Mouse (Mus musculus) spleen, adult 2 months (tissue): ENCODE measurements around the gene Jmjd1c. TPM values are rescaled to one million over a fixed set of nuclear protein-coding genes. Genes with fewer than 3 reads are reported as not detected.

Experiments
- DNase-seq, 2 experiments: peaks; one replicate each; pipeline versions ENCODE4 v3.0.0 to v3.0.0-alpha.2; 2012 to 2021; ENCODE audit warnings: low spot score in 2 of 2, low read depth in 1 of 2
- H3K27ac ChIP-seq: fragments of 200-500 bp; 2 replicates; pipeline ENCODE4 v1.5.1; 2012; ENCODE audit warnings: low read length, inconsistent platforms; ENCODE audit not compliant: insufficient read depth
- H3K27me3 ChIP-seq: fragments of 200-500 bp; 2 replicates; pipeline ENCODE4 v1.6.1; 2012; ENCODE audit warnings: mild to moderate bottlenecking, moderate library complexity, low read length, inconsistent platforms; ENCODE audit not compliant: control insufficient read depth, insufficient read depth
- H3K36me3 ChIP-seq: fragments of 200-500 bp; 2 replicates; pipeline ENCODE4 v1.6.1; 2012; ENCODE audit warnings: mild to moderate bottlenecking, low read length, inconsistent platforms; ENCODE audit not compliant: control insufficient read depth, insufficient read depth
- H3K4me1 ChIP-seq: fragments of 200-500 bp; 2 replicates; pipeline ENCODE4 v1.6.1; 2011; ENCODE audit warnings: inconsistent platforms; ENCODE audit not compliant: control insufficient read depth, insufficient read depth, insufficient read length
- H3K4me3 ChIP-seq: fragments of 200-500 bp; 2 replicates; pipeline ENCODE4 v1.5.1; 2011; ENCODE audit warnings: mild to moderate bottlenecking, inconsistent platforms; ENCODE audit not compliant: insufficient read depth, insufficient read length; ENCODE audit errors: extremely low read depth
- CTCF ChIP-seq: fragments of 200-500 bp; IDR thresholded peaks from 2 replicates; pipeline ENCODE4 v1.5.1; 2011; ENCODE audit warnings: mild to moderate bottlenecking, inconsistent platforms; ENCODE audit not compliant: insufficient read depth, insufficient read length, insufficient replicate concordance; ENCODE audit errors: extremely low read depth
- POLR2A ChIP-seq: fragments of 200-500 bp; IDR thresholded peaks from 2 replicates; pipeline ENCODE4 v1.6.1; 2011; ENCODE audit warnings: low read depth, low read length, inconsistent platforms
- WGBS: fragments of 180-500 bp; shearing (Covaris S2); methylation state at CpG from one replicate; pipeline ENCODE4 v1.1.7; 2018; 5-methylcytosine and 5-hydroxymethylcytosine counted together
- polyA plus RNA-seq: library from polyadenylated mRNA; depleted of rRNA; stranded (reverse); fragments of >200 nt; gene quantifications from 2 replicates; pipeline ENCODE4 v1.2.3, GENCODE M21; 2012

Gene Jmjd1c
- polyA plus RNA-seq, 1 experiment = 14.4 TPM

DNA sequence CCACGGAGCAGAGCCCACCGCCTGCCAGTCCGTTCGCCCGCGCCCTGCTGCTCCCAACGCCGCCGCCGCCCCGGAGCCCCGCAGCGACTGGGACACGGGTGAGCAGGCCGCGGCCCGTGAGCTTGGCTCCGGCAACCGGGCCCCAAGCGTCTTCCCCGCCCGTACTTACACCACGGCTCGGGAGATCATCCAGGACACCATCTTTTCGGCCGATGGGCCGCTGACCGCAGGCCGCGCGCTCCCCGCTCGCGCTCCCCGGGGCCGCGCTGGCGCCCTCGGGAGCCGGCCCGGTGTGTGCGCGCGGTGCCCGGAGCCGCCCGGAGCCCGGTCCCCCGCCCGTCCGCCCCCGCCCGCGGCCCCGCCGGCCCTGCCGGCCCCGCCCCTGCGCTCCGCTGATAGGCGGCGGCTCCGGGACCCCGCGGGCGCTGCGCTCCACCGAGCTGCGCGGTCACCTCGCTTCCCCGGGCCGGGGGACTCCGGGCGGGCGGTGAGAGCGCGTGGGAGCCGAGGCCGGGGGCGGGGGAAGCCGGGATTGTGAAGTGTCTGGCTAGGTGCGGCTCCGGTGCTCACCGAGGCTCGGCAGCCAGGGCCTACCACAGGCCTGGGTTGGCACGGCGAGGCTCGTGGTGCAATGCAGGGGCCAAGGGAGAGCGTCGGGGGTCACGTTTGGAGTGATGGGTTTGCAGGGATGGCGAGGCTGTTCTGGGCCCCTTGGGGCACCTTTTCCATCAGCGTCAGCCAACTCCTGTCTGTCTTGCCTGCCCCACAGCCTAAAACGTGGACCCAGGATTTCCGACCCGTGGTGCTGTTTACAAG is 904 bp downstream of the Jmjd1c start, which contains the start of gene Reep3:
TSS of gene Reep3 (minus strand) at position 325 of the 816 bp plus-strand sequence.
- WGBS = 3% methylated on average over 93 of the region's 97 CpGs
- peak within 1 kb of the TSS; percentile 93 for H3K4me3 ChIP-seq
- peak in 1 of 2 experiments; percentile 73 for DNase-seq

GRCm38 (mm10) chr10:67097437-67098150 is 1.7 kb downstream of the Jmjd1c start:
- no peak for TF ChIP-seq POLR2A
- TF ChIP-seq CTCF = no peak
- peak overlapping the region; percentile 93 for H3K4me3 ChIP-seq
- H3K36me3 ChIP-seq = no peaks in the 10 kb centered on the region
- DNase-seq = peak in 1 of 2 experiments; percentile 41
- peaks cover 10% of the 10 kb centered on the region; the same call in 1 of the 2 replicates for H3K4me1 ChIP-seq
- peak overlapping the region; percentile 81 for H3K27ac ChIP-seq
- WGBS = 3% methylated on average over 15 of the region's 15 CpGs
- no peaks in the 10 kb centered on the region for H3K27me3 ChIP-seq

More for the DNA sequence above, 904 bp downstream of the Jmjd1c start, which contains the start of gene Reep3:
- Histone ChIP-seq H3K36me3 (no peaks in the 10 kb centered on the region), H3K4me1 (peaks cover 10% of the 10 kb centered on the region; the same call in 1 of the 2 replicates), H3K27me3 (no peaks in the 10 kb centered on the region), H3K27ac (peak within 1 kb of the TSS; percentile 93)
- TF ChIP-seq CTCF (no peak), POLR2A (no peak)

DNA sequence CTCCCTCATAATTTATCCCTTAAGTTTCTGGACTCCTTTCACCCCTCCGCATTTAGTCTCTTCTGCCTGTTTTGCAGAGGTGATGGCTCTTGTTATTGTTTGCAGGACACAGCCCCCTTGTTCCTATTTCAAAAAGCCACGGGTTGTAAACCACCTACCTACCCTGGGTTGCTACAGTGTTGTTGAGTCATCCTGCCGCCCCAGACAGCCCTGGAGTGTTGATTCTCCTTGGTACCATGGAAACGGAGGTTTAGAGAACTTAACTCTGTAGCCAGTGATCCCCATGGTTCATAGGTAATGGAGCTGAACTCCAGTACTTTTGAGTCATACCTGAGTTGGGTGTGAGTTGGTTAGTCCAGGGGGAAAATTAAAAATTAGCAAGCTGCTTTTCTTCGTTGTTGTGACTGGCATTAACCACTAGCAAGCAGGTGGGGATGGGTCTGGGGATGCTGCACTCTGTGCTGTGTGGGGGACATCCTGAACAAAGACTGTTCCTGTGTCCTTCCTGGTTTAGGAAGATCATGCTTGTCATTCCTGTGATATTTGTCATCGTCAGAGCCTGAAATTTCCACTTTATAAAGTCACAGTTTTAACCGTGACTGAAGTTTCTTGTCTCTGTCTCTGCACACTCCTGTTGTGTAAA is 2.6 kb downstream of the Jmjd1c start:
- Histone ChIP-seq H3K27ac (no peak overlapping the region), H3K4me3 (no peak overlapping the region), H3K4me1 (peaks cover 10% of the 10 kb centered on the region; the same call in 1 of the 2 replicates), H3K36me3 (no peaks in the 10 kb centered on the region), H3K27me3 (no peaks in the 10 kb centered on the region)
- WGBS = 46% methylated on average over 7 of the region's 7 CpGs
- DNase-seq = peak in 1 of 2 experiments; percentile 47
- TF ChIP-seq CTCF (no peak), POLR2A (no peak)

GRCm38 (mm10) chr10:67099183-67099929 is 3.4 kb downstream of the Jmjd1c start:
- TF ChIP-seq CTCF (no peak), POLR2A (no peak)
- H3K27me3 ChIP-seq = no peaks in the 10 kb centered on the region
- DNase-seq = no peak

GRCm38 (mm10) chr10:67100011-67100661 is 4.2 kb downstream of the Jmjd1c start:
- WGBS = 67% methylated on average over 7 of the region's 7 CpGs
- no peak for TF ChIP-seq CTCF
- TF ChIP-seq POLR2A = no peak
- H3K27ac ChIP-seq = no peak overlapping the region
- no peaks in the 10 kb centered on the region for H3K36me3 ChIP-seq
- H3K4me3 ChIP-seq = no peak overlapping the region
- no peak for DNase-seq
- H3K27me3 ChIP-seq = no peaks in the 10 kb centered on the region
- peaks cover 13% of the 10 kb centered on the region; the same call in 1 of the 2 replicates for H3K4me1 ChIP-seq

More at GRCm38 (mm10) chr10:67099183-67099929, 3.4 kb downstream of the Jmjd1c start:
- H3K4me1 ChIP-seq = peaks cover 10% of the 10 kb centered on the region; the same call in 1 of the 2 replicates
- H3K27ac ChIP-seq = no peak overlapping the region
- WGBS = 91% methylated on average over 13 of the region's 13 CpGs
- H3K4me3 ChIP-seq = no peak overlapping the region
- H3K36me3 ChIP-seq = no peaks in the 10 kb centered on the region

DNA sequence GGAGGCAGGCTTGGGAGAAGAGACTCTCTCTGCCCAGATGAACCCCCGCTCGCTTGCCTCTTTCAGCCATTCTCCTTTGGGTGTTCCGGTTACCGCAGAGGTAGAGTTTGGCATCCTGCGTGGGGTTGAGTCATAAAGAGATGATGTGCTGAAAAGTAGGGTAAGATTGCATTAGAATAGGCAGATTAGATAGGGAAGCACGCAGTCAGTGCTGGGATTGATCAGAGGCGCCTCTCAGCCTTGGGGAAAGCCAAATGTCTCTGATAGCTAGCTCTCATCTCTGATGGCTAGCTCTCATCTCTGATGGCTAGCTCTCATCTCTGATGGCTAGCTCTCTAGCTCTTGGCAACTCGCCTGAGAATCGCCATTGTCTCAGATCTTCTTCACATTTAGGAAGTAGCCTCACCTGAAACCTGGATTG is 4.9 kb downstream of the Jmjd1c start:
- TF ChIP-seq POLR2A (no peak), CTCF (no peak)
- H3K27me3 ChIP-seq = no peaks in the 10 kb centered on the region
- DNase-seq = no peak
- no peak overlapping the region for H3K27ac ChIP-seq
- H3K4me1 ChIP-seq = peaks cover 13% of the 10 kb centered on the region; the same call in 1 of the 2 replicates
- H3K36me3 ChIP-seq = no peaks in the 10 kb centered on the region
- H3K4me3 ChIP-seq = no peak overlapping the region
- WGBS = 82% methylated on average over 9 of the region's 9 CpGs
